Mouse (Mus musculus): ENCODE data around the gene Srgap3.
A peak's percentile ranks its signal among the peaks of the same experiment; 100 is the strongest.
"Not testable (repeated sequence)": the region's sequence is repeated elsewhere in the genome, so short reads cannot be mapped to it uniquely, and the experiment has no call there.

The Srgap3 gene

DNA sequence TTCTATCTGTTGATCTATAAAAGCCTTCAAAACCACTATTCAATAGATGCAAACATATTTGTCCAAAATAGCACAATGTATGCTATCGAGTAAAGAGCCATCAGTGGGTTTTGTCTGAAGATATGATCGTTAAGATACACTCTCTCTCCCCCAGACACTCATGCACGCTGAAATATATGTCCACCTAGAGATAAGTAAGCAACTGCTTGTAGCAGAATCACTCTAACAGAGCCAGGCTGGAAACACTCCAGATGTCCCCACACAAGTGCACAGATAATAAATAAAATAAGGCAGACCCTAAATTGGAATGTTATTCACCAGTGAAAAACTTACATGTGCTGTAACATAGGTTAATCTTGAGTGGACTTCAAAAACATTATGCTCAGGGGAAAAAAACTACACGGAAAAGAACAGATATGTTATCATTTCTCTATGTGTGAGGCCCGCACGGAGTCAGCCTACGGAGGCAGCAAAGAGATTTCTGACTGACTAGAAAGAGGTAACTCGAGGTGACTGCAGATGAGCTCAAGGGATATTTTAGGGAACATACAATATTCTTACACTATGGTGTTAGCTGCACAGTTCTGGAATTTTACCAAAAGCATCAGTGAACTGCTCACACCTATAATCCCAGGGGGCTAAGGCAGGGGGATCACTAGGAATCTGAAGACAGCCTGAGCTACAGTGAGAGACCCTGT lies 39.0 kb downstream of the Srgap3 start:
- DNase-seq: no peak

- DNase-seq: no peak
Observed at GRCm38 (mm10) chr6:112903796-112904195, 43.3 kb downstream of the Srgap3 start.

GRCm38 (mm10) chr6:112903226-112903625 lies 43.8 kb downstream of the Srgap3 start:
- DNase-seq: no peak

- DNase-seq: no peak
Observed at GRCm38 (mm10) chr6:112902791-112903190, 44.3 kb downstream of the Srgap3 start.

DNA sequence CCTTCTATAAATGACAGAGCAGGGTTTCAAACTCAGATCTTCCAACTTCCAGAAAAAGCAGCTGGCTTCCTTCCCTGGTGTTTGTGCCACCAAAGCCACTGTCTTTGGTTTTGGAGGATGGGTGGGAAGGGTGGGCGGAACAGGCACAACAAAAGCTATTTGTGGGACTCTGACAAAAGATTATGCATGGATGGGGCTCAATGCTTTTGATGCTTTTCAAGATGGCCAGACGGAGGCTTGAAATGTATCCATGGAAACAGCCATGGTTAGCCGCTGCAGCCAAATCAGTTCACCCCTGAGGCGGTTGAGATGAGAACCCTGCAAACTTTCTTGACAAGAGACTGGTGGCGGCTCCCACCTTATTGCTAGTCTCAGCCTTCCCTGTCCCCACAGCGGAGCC lies 46.8 kb downstream of the Srgap3 start:
- no peak for DNase-seq

- DNase-seq: no peak
Observed at GRCm38 (mm10) chr6:112899711-112900110, 47.4 kb downstream of the Srgap3 start.

DNA sequence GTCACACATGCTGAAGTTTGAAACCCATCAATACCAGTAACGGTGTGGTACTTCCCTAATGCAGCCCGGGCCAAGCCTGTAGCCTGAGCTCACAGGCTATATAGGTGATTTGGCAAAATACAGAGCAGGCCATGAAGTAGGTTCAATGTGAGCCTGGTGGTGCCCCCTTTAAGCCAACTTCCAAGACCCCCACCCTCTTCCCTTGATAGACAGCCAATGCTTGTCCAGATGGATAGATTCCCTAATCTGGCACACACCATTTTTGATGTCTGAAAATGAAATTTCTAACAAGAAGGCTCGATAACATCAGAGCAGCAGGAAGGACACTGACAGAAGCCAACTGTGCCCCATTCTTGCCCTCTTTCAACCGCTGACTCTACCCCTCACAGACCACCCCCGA lies 47.8 kb downstream of the Srgap3 start:
- DNase-seq: no peak

GRCm38 (mm10) chr6:112898435-112898834 lies 48.6 kb downstream of the Srgap3 start:
- no peak for DNase-seq

DNA sequence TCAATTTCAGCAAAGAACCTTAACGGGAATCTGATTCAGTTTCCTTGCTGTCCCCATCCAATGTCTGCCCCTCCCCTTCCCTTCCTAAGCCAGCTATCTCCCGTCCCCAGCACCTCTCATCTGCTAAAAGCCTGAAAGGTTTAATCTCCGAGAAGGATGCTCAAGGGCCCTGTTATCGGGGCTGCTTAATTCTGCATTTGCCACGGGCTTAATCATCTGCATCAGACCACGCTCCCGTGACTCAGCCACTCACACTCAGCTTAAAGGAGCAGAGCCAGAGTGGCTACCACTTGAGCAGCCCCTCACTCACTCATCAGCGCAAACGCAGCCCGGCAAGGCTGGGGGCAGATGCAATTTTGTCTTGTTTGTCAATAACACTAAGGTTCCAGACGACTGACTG lies 50.7 kb downstream of the Srgap3 start:
- no peak for DNase-seq

GRCm38 (mm10) chr6:112890331-112890751 lies 56.7 kb downstream of the Srgap3 start:
- DNase-seq: no peak

GRCm38 (mm10) chr6:112883588-112884135 lies 63.4 kb downstream of the Srgap3 start:
- no peak for DNase-seq

GRCm38 (mm10) chr6:112880048-112880534 lies 67.0 kb downstream of the Srgap3 start:
- peak; percentile 73 for DNase-seq

- no peak for DNase-seq
Observed at GRCm38 (mm10) chr6:112879154-112879553, 67.9 kb downstream of the Srgap3 start.

DNA sequence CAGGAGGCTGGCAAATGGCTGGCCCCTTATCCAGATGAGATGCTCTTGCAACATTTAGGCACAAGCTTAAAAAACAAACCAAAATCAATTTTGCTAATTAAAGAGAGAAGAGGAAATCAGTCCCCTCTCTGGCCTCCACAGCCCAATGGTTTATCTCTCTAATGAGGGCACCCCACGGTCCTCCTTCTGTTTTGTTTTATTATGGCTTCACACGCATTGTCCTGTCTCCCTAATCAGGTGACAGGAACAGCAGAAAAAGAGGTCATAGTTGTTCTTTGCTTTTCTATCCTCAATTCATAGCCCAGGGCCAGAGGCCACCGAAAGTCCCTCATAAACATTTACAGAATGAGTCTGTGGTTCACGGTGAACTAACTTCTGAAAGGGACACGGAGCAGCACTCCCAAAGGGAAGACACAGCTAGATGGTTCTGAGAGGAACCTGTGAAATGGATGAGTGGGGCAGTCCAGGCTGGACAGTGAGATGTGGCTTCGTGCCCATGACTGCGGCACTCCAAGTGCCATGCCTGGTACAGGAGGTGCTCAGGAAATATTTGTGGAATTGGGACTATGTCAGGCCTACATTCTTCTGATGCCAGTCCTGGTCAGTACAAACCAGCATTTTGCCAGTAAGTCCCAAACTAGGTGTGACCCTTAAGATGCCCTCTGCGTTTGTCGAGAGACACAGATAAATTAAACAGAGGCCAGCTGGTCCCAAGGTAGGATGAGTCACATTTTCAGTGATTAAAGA lies 73.8 kb downstream of the Srgap3 start:
- no peak for DNase-seq

DNA sequence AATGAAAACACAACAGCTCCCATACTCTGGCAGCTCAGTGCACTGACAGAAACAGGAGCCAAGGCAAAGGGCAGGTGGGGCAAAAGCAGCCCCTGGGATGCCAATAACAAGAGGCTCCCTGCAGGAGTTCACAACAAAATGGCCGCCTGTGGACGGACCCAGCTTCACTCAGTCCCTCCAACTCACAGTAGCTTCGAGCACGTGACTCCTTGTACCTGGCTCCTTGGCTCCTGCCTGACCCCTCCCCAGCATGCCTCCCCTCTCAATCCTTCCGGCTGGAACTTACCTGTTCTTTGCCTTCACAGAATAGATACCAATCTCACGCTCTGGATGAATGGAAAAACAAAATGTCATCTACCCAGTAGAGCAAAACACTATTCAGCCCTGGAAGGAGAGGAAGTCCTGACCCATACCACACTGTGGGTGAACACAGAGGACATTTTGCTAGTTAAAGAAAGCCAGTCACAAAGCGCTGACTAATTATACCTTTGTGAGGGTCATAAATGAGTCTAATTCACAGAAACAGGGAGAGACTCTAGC lies 75.8 kb downstream of the Srgap3 start:
- DNase-seq: no peak

DNA sequence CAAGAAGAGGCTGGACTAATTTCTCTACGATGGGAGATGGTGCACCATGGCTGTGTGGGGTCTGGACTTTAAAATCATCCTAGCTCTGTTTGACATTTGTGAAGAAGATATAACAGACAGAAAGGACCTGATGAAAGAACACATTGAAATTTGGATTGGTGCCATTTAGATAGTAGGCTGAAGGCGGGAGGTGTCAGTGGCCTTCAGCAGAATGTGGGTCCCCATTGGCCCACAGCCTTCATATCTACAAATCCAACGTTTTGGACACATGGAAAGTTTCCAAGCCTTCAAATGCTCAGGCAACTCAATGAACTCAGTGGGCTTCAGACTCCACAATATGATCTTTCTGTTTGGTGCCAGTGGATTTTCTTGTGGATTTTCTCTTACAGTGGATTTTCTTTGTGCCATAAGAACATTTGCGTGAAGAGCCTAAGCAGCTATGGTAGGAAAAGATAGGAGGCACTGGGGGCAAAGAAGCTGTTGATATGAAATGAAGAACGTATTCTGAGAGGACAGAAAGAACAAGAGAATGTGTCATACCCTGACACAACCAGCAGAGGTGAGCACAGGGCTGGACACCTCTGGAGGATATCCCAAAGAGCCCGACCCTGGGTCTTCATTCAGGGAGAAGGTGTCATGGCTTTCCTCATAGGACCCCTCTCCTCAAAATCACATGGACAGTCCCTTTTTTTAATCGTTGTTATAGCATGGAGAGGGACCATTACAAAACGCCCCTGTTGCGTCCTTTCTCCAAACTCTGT lies 78.7 kb downstream of the Srgap3 start:
- no peak for DNase-seq

DNA sequence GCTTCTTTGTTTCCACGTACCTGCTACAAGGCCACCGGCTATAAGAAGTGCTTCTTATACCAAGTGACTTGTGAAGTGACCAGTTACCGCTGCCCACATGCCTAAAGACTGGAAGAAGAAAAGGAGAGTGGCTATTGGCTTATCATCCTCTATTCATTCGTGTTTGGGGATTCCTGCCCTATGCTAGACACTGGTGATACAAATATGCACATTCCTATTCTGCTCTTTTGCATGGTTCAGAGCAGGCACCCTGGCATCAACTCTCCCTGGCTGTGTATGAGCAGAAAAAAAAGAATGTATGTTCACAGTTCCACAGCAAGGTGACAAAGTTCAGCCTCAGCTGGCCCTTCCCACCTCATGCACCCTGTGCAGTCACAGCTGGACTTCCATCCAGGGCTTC lies 81.0 kb downstream of the Srgap3 start:
- DNase-seq: no peak

GRCm38 (mm10) chr6:112865021-112865531 lies 82.0 kb downstream of the Srgap3 start:
- DNase-seq: no peak

DNA sequence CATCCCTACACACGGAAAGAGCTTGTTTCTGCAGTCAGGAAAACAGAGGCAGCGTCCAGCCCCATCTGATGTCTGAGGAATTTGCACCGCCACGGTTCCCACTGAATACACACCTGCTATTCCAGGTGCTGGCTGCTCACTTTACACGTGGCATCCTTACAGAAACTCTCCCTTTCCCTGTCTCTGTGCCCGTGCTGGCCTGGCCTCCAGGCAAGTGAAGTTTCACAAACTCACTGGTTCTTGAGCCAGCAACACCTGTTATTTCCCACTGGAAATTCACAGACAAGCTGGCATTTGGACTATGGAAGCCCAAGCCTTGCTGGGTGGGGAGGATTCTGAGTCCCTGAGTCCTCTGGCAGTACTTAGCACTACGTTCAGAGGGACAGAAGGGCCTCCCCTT lies 84.6 kb downstream of the Srgap3 start:
- no peak for DNase-seq

GRCm38 (mm10) chr6:112861351-112862297 lies 85.4 kb downstream of the Srgap3 start:
- no peak for DNase-seq

DNA sequence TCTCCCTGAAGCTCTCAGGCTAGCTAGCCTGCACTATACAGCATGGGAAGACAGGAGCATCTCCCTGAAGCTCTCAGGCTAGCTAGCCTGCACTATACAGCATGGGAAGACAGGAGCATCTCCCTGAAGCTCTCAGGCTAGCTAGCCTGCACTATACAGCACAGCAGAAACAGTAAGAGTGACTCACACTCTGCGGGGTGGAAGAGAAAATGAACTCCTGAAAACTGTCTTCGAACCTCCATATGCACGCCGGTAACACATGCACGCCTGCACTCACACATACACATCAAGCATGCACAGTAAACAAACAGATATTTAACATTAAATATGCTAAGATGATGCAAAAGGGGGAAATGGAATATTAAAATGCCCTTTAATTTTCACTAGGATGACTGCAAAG lies 86.8 kb downstream of the Srgap3 start:
- DNase-seq: not testable (repeated sequence)

GRCm38 (mm10) chr6:112857057-112857456 lies 90.0 kb downstream of the Srgap3 start:
- no peak for DNase-seq
